ENCODE assay signal across 16 mouse cellular contexts in genomic region chr8:94774601-94775000, GRCm38 (mm10). TPM values are rescaled to one million over a fixed set of nuclear protein-coding genes. Genes with fewer than 3 reads are reported as not detected.
"Had no signal": no experiment of that assay in that cellular context is flagged by ENCODE, and none has a peak within 500 bp of the region (broad histone marks: within the 10 kb centered on the region; RNA-seq: fewer than 3 reads in every experiment).

No protein-coding gene starts in this region.

- H3K9me3 ChIP-seq: limb, embryonic 12.5 days; liver, embryonic 13.5 days; neural tube, embryonic 13.5 days had no signal

- H3K4me3 ChIP-seq: limb, embryonic 12.5 days; liver, embryonic 13.5 days had no signal

- ATAC-seq: liver, postnatal 0 days had no signal

- DNase-seq: kidney, adult 11 months; kidney, adult 9 months; kidney, postnatal 36 days; liver; liver, embryonic 13.5 days; liver, postnatal 0 days; right cerebral cortex, adult 18-20 months; right cerebral cortex, postnatal 25 days; thymus, postnatal 4 days had no signal

- H3K36me3 ChIP-seq: limb, embryonic 12.5 days; liver, embryonic 13.5 days; neural tube, embryonic 13.5 days had no signal

- H3K9ac ChIP-seq: limb, embryonic 12.5 days; liver, embryonic 13.5 days; liver, postnatal 0 days had no signal

- H3K27ac ChIP-seq: kidney, postnatal 0 days; limb, embryonic 12.5 days; liver, embryonic 13.5 days; neural tube, embryonic 13.5 days had no signal

- H3K4me2 ChIP-seq: liver, embryonic 13.5 days had no signal

RNA-seq across cellular contexts. Expression of gene Ccl22, which starts 29.2 kb away (rescaled TPM):
- polyA plus RNA-seq: intestine, embryonic 14.5 days; kidney, postnatal 0 days; limb, embryonic 12.5 days; lung, embryonic 16.5 days; neural tube, embryonic 13.5 days; stomach, embryonic 16.5 days had no signal

RNA-seq across cellular contexts. Expression of gene Ccl17, which starts 35.7 kb away (rescaled TPM):
- polyA plus RNA-seq: intestine, embryonic 14.5 days; limb, embryonic 12.5 days; liver, postnatal 0 days; lung, embryonic 16.5 days; midbrain, embryonic 14.5 days; neural tube, embryonic 13.5 days had no signal
